16 mouse cellular contexts compared by ENCODE assay signal in the genomic region with DNA sequence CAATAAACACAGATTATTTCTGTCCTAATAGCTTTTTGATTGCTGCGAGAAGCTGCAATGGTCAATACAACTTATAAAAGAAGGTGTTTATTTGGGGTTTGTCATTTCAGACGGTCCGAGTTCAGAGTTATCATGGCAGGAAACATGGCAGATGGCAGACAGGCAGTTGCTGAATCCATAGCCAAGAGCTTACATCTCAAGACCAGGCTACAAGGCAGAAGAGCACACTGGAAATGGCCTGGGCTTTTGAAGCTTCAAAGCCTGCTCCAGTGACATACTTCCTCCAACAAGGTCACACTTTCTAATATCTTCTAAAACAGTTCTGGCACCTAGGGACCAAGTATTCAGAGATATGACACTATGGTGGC.
"Had no signal": no experiment of that assay in that cellular context is flagged by ENCODE, and none has a peak within 500 bp of the region (broad histone marks: within the 10 kb centered on the region; RNA-seq: fewer than 3 reads in every experiment).

No protein-coding gene starts in this region.

- H3K4me2 ChIP-seq: intestine, embryonic 15.5 days; limb, embryonic 15.5 days; lung, embryonic 14.5 days; midbrain, embryonic 12.5 days; stomach, embryonic 15.5 days had no signal

- H3K36me3 ChIP-seq: intestine, embryonic 15.5 days; limb, embryonic 15.5 days; midbrain, embryonic 12.5 days; stomach, embryonic 15.5 days had no signal

- H3K9me3 ChIP-seq: intestine, embryonic 15.5 days; limb, embryonic 15.5 days; midbrain, embryonic 12.5 days; stomach, embryonic 15.5 days had no signal

- H3K4me3 ChIP-seq: intestine, embryonic 15.5 days; limb, embryonic 15.5 days; megakaryocyte, embryonic 14.5 days; midbrain, embryonic 12.5 days; stomach, embryonic 15.5 days had no signal

- H3K4me1 ChIP-seq: intestine, embryonic 15.5 days; limb, embryonic 15.5 days; megakaryocyte, embryonic 14.5 days; midbrain, embryonic 12.5 days; stomach, embryonic 15.5 days had no signal

- H3K27ac ChIP-seq: intestine, embryonic 15.5 days; limb, embryonic 15.5 days; midbrain, embryonic 12.5 days; stomach, embryonic 15.5 days had no signal

- DNase-seq: kidney, adult 8-10 months; kidney, postnatal 25 days; layer of hippocampus, adult 9-11 months; layer of hippocampus, postnatal 36 days; lung, embryonic 14.5 days; lung, postnatal 10 days; lung, postnatal 4 days; right cerebral cortex, postnatal 14 days; thymus, adult 2 months; thymus, postnatal 25 days had no signal

- ATAC-seq: midbrain, embryonic 16.5 days had no signal

- H3K27me3 ChIP-seq: intestine, embryonic 15.5 days; limb, embryonic 15.5 days; megakaryocyte, embryonic 14.5 days; midbrain, embryonic 12.5 days; stomach, embryonic 15.5 days had no signal

- H3K9ac ChIP-seq: intestine, embryonic 15.5 days; limb, embryonic 15.5 days; lung, embryonic 14.5 days; midbrain, embryonic 12.5 days; stomach, embryonic 15.5 days had no signal
